In genomic region chr13:45453033-45453432, GRCm38 (mm10) we compare ENCODE assay signal across 13 mouse cellular contexts. TPM values are rescaled to one million over a fixed set of nuclear protein-coding genes. Genes with fewer than 3 reads are reported as not detected.
DNase-seq lines count a peak whose midpoint lies in the region; ATAC-seq and TF ChIP-seq lines count a peak whose summit lies in the region.
"Had no signal": no experiment of that assay in that cellular context is flagged by ENCODE, and none has a peak within 500 bp of the region (broad histone marks: within the 10 kb centered on the region; RNA-seq: fewer than 3 reads in every experiment).

No protein-coding gene starts in this region.

- H3K4me1 ChIP-seq in heart, adult 2 months (ENCODE audit: control insufficient read depth, insufficient read depth, low read length) = peaks cover 10% of the 10 kb centered on the region
- H3K4me1 ChIP-seq in embryonic facial prominence, embryonic 12.5 days = peaks cover 28% of the 10 kb centered on the region
- H3K4me1 ChIP-seq in megakaryocyte, embryonic 14.5 days = peaks cover 68% of the 10 kb centered on the region

- TF ChIP-seq EP300 in heart, adult 2 months (IDR thresholded peaks at IDR 0.05; ENCODE audit: insufficient read depth, low read depth, low read length) = no peak

- no peaks in the 10 kb centered on the region for H3K9me3 ChIP-seq in embryonic facial prominence, embryonic 12.5 days
- peaks cover 6% of the 10 kb centered on the region for H3K9me3 ChIP-seq in megakaryocyte, embryonic 14.5 days
- H3K9me3 ChIP-seq: forebrain, embryonic 10.5 days had no signal

- no peak overlapping the region for H3K4me3 ChIP-seq in heart, adult 2 months
- H3K4me3 ChIP-seq in embryonic facial prominence, embryonic 12.5 days = no peak overlapping the region
- H3K4me3 ChIP-seq in megakaryocyte, embryonic 14.5 days (replicated peaks) = peak overlapping the region; percentile 8
- H3K4me3 ChIP-seq in left cerebral cortex, adult 2 months = no peak overlapping the region
- H3K4me3 ChIP-seq: forebrain, embryonic 10.5 days had no signal

- peaks cover 10% of the 10 kb centered on the region; the same call in 1 of the 2 replicates for H3K36me3 ChIP-seq in heart, adult 2 months (ENCODE audit: control insufficient read depth, insufficient read depth, low read length)
- H3K36me3 ChIP-seq in embryonic facial prominence, embryonic 12.5 days = no peaks in the 10 kb centered on the region
- H3K36me3 ChIP-seq in megakaryocyte, embryonic 14.5 days (replicated peaks; ENCODE audit: low read length) = peaks cover 10% of the 10 kb centered on the region
- H3K36me3 ChIP-seq: forebrain, embryonic 10.5 days had no signal

- no peaks in the 10 kb centered on the region for H3K27me3 ChIP-seq in heart, adult 2 months (ENCODE audit: control insufficient read depth, insufficient read depth, low read length)
- H3K27me3 ChIP-seq in embryonic facial prominence, embryonic 12.5 days = no peaks in the 10 kb centered on the region
- no peaks in the 10 kb centered on the region for H3K27me3 ChIP-seq in megakaryocyte, embryonic 14.5 days (replicated peaks)

- no peak overlapping the region for H3K9ac ChIP-seq in heart, adult 2 months (ENCODE audit: low read depth, low read length)
- H3K9ac ChIP-seq in embryonic facial prominence, embryonic 12.5 days = no peak overlapping the region

- TF ChIP-seq POLR2A in heart, adult 2 months (IDR thresholded peaks at IDR 0.05; ENCODE audit: insufficient read depth, low read depth, low read length) = no peak

- H3K27ac ChIP-seq in heart, adult 2 months = peak overlapping the region; percentile 28; the same call in 1 of the 2 replicates
- H3K27ac ChIP-seq in embryonic facial prominence, embryonic 12.5 days = peak overlapping the region; percentile 11; the same call in 1 of the 2 replicates
- no peak overlapping the region for H3K27ac ChIP-seq in left cerebral cortex, adult 2 months
- H3K27ac ChIP-seq: forebrain, embryonic 10.5 days; hindbrain, postnatal 0 days had no signal

- H3K4me2 ChIP-seq in embryonic facial prominence, embryonic 12.5 days (replicated peaks) = no peak overlapping the region

- ATAC-seq in embryonic facial prominence, embryonic 12.5 days (ENCODE audit: insufficient number of reproducible peaks, insufficient read depth, low FRiP score, low TSS enrichment) = no peak
- ATAC-seq: hindbrain, postnatal 0 days had no signal

- no peak for TF ChIP-seq CTCF in heart, adult 2 months (IDR thresholded peaks at IDR 0.05)
- no peak for TF ChIP-seq CTCF in left cerebral cortex, adult 2 months (IDR thresholded peaks at IDR 0.05)

- intact Hi-C loops in heart, adult 2 months (cut with DNase I) = no loop called here
- intact Hi-C loops in left cerebral cortex, adult 2 months (cut with DNase I) = no loop called here

- no peaks in the 10 kb centered on the region for H3K79me2 ChIP-seq in heart, adult 2 months (replicated peaks; ENCODE audit: control insufficient read depth, insufficient read depth, low read length)

- 68% methylated on average over 9 of the region's 9 CpGs for WGBS in heart, adult 2 months
- 60% methylated on average over 9 of the region's 9 CpGs for WGBS in embryonic facial prominence, embryonic 12.5 days

- no peak for DNase-seq in heart, adult 2 months
- DNase-seq in heart, adult 8-10 months (ENCODE audit: low spot score) = no peak
- DNase-seq in 416B (ENCODE audit: low read depth) = peak; percentile 39
- no peak for DNase-seq in frontal cortex, postnatal 14 days (ENCODE audit: low spot score in 2 of 2)
- DNase-seq in ovary, postnatal 10 days (ENCODE audit: low spot score) = no peak
- no peak for DNase-seq in left cerebral cortex, adult 2 months (ENCODE audit: extremely low spot score in 1 of 2, low spot score in 2 of 2)
- DNase-seq: cerebellum, postnatal 36 days; gastrocnemius, postnatal 36 days; lung, postnatal 10 days had no signal

RNA-seq across cellular contexts. Expression of gene Gmpr, which starts 54.2 kb away (rescaled TPM):
- 100 to 1,000 TPM; 139 to 158 TPM for total RNA-seq in heart, adult 2 months (2021)
- 171 and 198 TPM in 2 replicates for polyA plus RNA-seq in heart, adult 2 months (2012; rRNA removed)
- 100 to 1,000 TPM; 152 to 199 (median 170) TPM for total RNA-seq in heart, adult 8-10 months (2022)
- 21.2 and 21.4 TPM in 2 replicates for polyA plus RNA-seq in embryonic facial prominence, embryonic 12.5 days (2016; fragmentation: Nextera tagmentation; extraction: Ambion mirVana)
- 140 and 296 TPM in 2 replicates for polyA plus RNA-seq in megakaryocyte, embryonic 14.5 days (2012; ENCODE audit: insufficient read depth, low replicate concordance)
- 10 to 100 TPM; 46.0 to 50.6 TPM for total RNA-seq in left cerebral cortex, adult 2 months (2021)
